Mouse (Mus musculus) liver, embryonic 15.5 days (tissue): Measurements from ENCODE around the gene Ccdc184. TPM values are rescaled to one million over a fixed set of nuclear protein-coding genes. Genes with fewer than 3 reads are reported as not detected.

Experiments used
- ATAC-seq: fragments of 200-750 bp; cut with Nextera tagmentation; 2 replicates; pipeline ENCODE4 v1.8.0; 2017; ENCODE audit warnings: moderate number of reproducible peaks, mild to moderate bottlenecking, moderate library complexity; ENCODE audit not compliant: insufficient read depth
- H3K27ac ChIP-seq: fragments of 300-500 bp; sonication (generic); replicated peaks from 2 replicates; pipeline ENCODE4 v1.5.1; 2015; ENCODE audit warnings: mild to moderate bottlenecking, inconsistent platforms
- H3K27me3 ChIP-seq: fragments of 300-500 bp; sonication (generic); 2 replicates; pipeline ENCODE4 v1.6.1; 2015; ENCODE audit warnings: mild to moderate bottlenecking, inconsistent platforms
- H3K36me3 ChIP-seq: fragments of 300-500 bp; sonication (generic); replicated peaks from 2 replicates; pipeline ENCODE4 v1.6.1; 2015; ENCODE audit warnings: moderate library complexity, mild to moderate bottlenecking, inconsistent platforms
- H3K4me1 ChIP-seq: fragments of 300-500 bp; sonication (generic); replicated peaks from 2 replicates; pipeline ENCODE4 v1.6.1; 2015; ENCODE audit warnings: inconsistent platforms
- H3K4me2 ChIP-seq: fragments of 300-500 bp; sonication (generic); 2 replicates; pipeline ENCODE4 v1.6.1; 2015; ENCODE audit warnings: moderate library complexity, mild to moderate bottlenecking, inconsistent platforms
- H3K4me3 ChIP-seq: fragments of 300-500 bp; sonication (generic); replicated peaks from 2 replicates; pipeline ENCODE4 v1.5.1; 2015; ENCODE audit warnings: mild to moderate bottlenecking, inconsistent platforms
- H3K9ac ChIP-seq: fragments of 300-500 bp; sonication (generic); 2 replicates; pipeline ENCODE4 v1.6.1; 2015; ENCODE audit warnings: moderate library complexity, mild to moderate bottlenecking, inconsistent platforms
- H3K9me3 ChIP-seq: fragments of 300-500 bp; sonication (generic); replicated peaks from 2 replicates; pipeline ENCODE4 v1.6.1; 2016; ENCODE audit warnings: inconsistent platforms
- WGBS: fragments of 180-500 bp; shearing (Covaris S2); methylation state at CpG from one replicate; pipeline ENCODE4 v1.1.7; 2015; ENCODE audit warnings: mixed read lengths; ENCODE audit not compliant: insufficient replicate concordance; 5-methylcytosine and 5-hydroxymethylcytosine counted together
- polyA plus RNA-seq: library from polyadenylated mRNA; unstranded; fragments of >200 nt; fragmentation: Nextera tagmentation; extraction: Ambion mirVana; gene quantifications from 2 replicates; pipeline ENCODE4 v1.2.1, GENCODE M21; 2015

The Ccdc184 gene
- polyA plus RNA-seq, 1 experiment from 2014 or later: 0.06 TPM

GRCm38 (mm10) chr15:98155272-98155671 is 11.7 kb upstream of the Ccdc184 start:
- Histone ChIP-seq H3K27ac (no peak overlapping the region), H3K9me3 (no peaks in the 10 kb centered on the region), H3K27me3 (no peaks in the 10 kb centered on the region), H3K36me3 (no peaks in the 10 kb centered on the region), H3K4me3 (no peak overlapping the region), H3K4me2 (no peak overlapping the region), H3K4me1 (no peaks in the 10 kb centered on the region), H3K9ac (no peak overlapping the region)
- no peak for ATAC-seq
- WGBS: 75% methylated on average over 5 of the region's 5 CpGs

GRCm38 (mm10) chr15:98155944-98156343 is 11.0 kb upstream of the Ccdc184 start:
- H3K4me3 ChIP-seq: no peak overlapping the region
- no peaks in the 10 kb centered on the region for H3K27me3 ChIP-seq
- H3K36me3 ChIP-seq: no peaks in the 10 kb centered on the region
- H3K9me3 ChIP-seq: no peaks in the 10 kb centered on the region
- H3K4me1 ChIP-seq: no peaks in the 10 kb centered on the region
- WGBS: 49% methylated on average over 4 of the region's 4 CpGs
- no peak overlapping the region for H3K4me2 ChIP-seq
- H3K27ac ChIP-seq: no peak overlapping the region
- H3K9ac ChIP-seq: no peak overlapping the region
- no peak for ATAC-seq

GRCm38 (mm10) chr15:98157253-98157652 is 9.7 kb upstream of the Ccdc184 start:
- H3K27me3 ChIP-seq: 0 out of 2 replicates have a peak, but pooled peaks cover 4% of the 10 kb centered on the region
- WGBS: 25% methylated on average over 1 of the region's 1 CpGs
- ATAC-seq: no peak

GRCm38 (mm10) chr15:98161026-98161805 is 5.7 kb upstream of the Ccdc184 start:
- Histone ChIP-seq H3K27ac (no peak overlapping the region), H3K4me3 (no peak overlapping the region), H3K27me3 (peaks cover 33% of the 10 kb centered on the region), H3K9ac (no peak overlapping the region), H3K36me3 (no peaks in the 10 kb centered on the region), H3K4me1 (no peaks in the 10 kb centered on the region), H3K4me2 (no peak overlapping the region), H3K9me3 (no peaks in the 10 kb centered on the region)
- WGBS: 50% methylated on average over 19 of the region's 19 CpGs
- no peak for ATAC-seq

More at GRCm38 (mm10) chr15:98157253-98157652, 9.7 kb upstream of the Ccdc184 start:
- Histone ChIP-seq H3K9ac (no peak overlapping the region), H3K36me3 (no peaks in the 10 kb centered on the region), H3K4me1 (no peaks in the 10 kb centered on the region), H3K4me3 (no peak overlapping the region), H3K27ac (no peak overlapping the region), H3K9me3 (no peaks in the 10 kb centered on the region), H3K4me2 (no peak overlapping the region)

- no peaks in the 10 kb centered on the region for H3K36me3 ChIP-seq
- no peak for ATAC-seq
- 0 out of 2 replicates have a peak, but pooled peaks cover under 1% of the 10 kb centered on the region for H3K4me1 ChIP-seq
- peaks cover 47% of the 10 kb centered on the region for H3K27me3 ChIP-seq
- H3K9ac ChIP-seq: no peak overlapping the region
- H3K27ac ChIP-seq: no peak overlapping the region
- 46% methylated on average over 4 of the region's 4 CpGs for WGBS
- H3K9me3 ChIP-seq: no peaks in the 10 kb centered on the region
- H3K4me2 ChIP-seq: no peak overlapping the region
- H3K4me3 ChIP-seq: no peak overlapping the region
Observed at GRCm38 (mm10) chr15:98162561-98162960, 4.4 kb upstream of the Ccdc184 start.

- Histone ChIP-seq H3K27me3 (peaks cover 76% of the 10 kb centered on the region), H3K36me3 (no peaks in the 10 kb centered on the region), H3K9ac (no peak within 1 kb of the TSS), H3K4me1 (0 out of 2 replicates have a peak, but pooled peaks cover 3% of the 10 kb centered on the region), H3K4me3 (no peak within 1 kb of the TSS), H3K9me3 (no peaks in the 10 kb centered on the region), H3K4me2 (no peak within 1 kb of the TSS), H3K27ac (no peak within 1 kb of the TSS)
- no peak for ATAC-seq
- 57% methylated on average over 5 of the region's 5 CpGs for WGBS
Observed at GRCm38 (mm10) chr15:98165525-98165924, 1.4 kb upstream of the Ccdc184 start, which contains the start of gene Asb8. Gene Asb8, minus strand, starts transcription at chr15:98165625.

GRCm38 (mm10) chr15:98167645-98168621 is 975 bp downstream of the Ccdc184 start:
- 0 out of 2 replicates have a peak overlapping the region, but pooled peaks have one; percentile 8 for H3K4me3 ChIP-seq
- H3K9me3 ChIP-seq: no peaks in the 10 kb centered on the region
- no peak overlapping the region for H3K27ac ChIP-seq
- ATAC-seq: no peak
- H3K27me3 ChIP-seq: peaks cover 96% of the 10 kb centered on the region
- H3K4me1 ChIP-seq: 0 out of 2 replicates have a peak, but pooled peaks cover 3% of the 10 kb centered on the region
- H3K36me3 ChIP-seq: no peaks in the 10 kb centered on the region
- no peak overlapping the region for H3K9ac ChIP-seq
- WGBS: 3% methylated on average over 69 of the region's 69 CpGs
- peak overlapping the region; percentile 30; the same call in 1 of the 2 replicates for H3K4me2 ChIP-seq

- Histone ChIP-seq H3K9ac (no peak overlapping the region), H3K4me3 (no peak overlapping the region), H3K36me3 (no peaks in the 10 kb centered on the region), H3K9me3 (no peaks in the 10 kb centered on the region), H3K4me1 (0 out of 2 replicates have a peak, but pooled peaks cover 3% of the 10 kb centered on the region), H3K4me2 (no peak overlapping the region), H3K27me3 (peaks cover 99% of the 10 kb centered on the region), H3K27ac (no peak overlapping the region)
- 4% methylated on average over 19 of the region's 19 CpGs for WGBS
- no peak for ATAC-seq
Observed at GRCm38 (mm10) chr15:98168622-98169004, 1.7 kb downstream of the Ccdc184 start.

GRCm38 (mm10) chr15:98170365-98170764 is 3.4 kb downstream of the Ccdc184 start:
- 17% methylated on average over 7 of the region's 7 CpGs for WGBS
- Histone ChIP-seq H3K36me3 (no peaks in the 10 kb centered on the region), H3K9me3 (no peaks in the 10 kb centered on the region), H3K27ac (no peak overlapping the region), H3K4me3 (no peak overlapping the region), H3K4me1 (0 out of 2 replicates have a peak, but pooled peaks cover 3% of the 10 kb centered on the region), H3K4me2 (no peak overlapping the region), H3K27me3 (peaks cover 99% of the 10 kb centered on the region), H3K9ac (no peak overlapping the region)
- ATAC-seq: no peak

GRCm38 (mm10) chr15:98170917-98171316 is 4.0 kb downstream of the Ccdc184 start:
- Histone ChIP-seq H3K4me1 (0 out of 2 replicates have a peak, but pooled peaks cover 3% of the 10 kb centered on the region), H3K27me3 (peaks cover 98% of the 10 kb centered on the region), H3K9me3 (no peaks in the 10 kb centered on the region), H3K27ac (no peak overlapping the region), H3K36me3 (no peaks in the 10 kb centered on the region), H3K4me2 (no peak overlapping the region), H3K9ac (no peak overlapping the region), H3K4me3 (no peak overlapping the region)
- 49% methylated on average over 9 of the region's 9 CpGs for WGBS
- no peak for ATAC-seq

GRCm38 (mm10) chr15:98172113-98172512 is 5.2 kb downstream of the Ccdc184 start:
- 52% methylated on average over 5 of the region's 5 CpGs for WGBS
- no peaks in the 10 kb centered on the region for H3K36me3 ChIP-seq
- H3K27me3 ChIP-seq: peaks cover 97% of the 10 kb centered on the region
- 0 out of 2 replicates have a peak, but pooled peaks cover 3% of the 10 kb centered on the region for H3K4me1 ChIP-seq
- ATAC-seq: no peak
- H3K27ac ChIP-seq: no peak overlapping the region
- H3K9me3 ChIP-seq: no peaks in the 10 kb centered on the region
- no peak overlapping the region for H3K4me2 ChIP-seq
- H3K4me3 ChIP-seq: no peak overlapping the region
- H3K9ac ChIP-seq: no peak overlapping the region
